Mouse (Mus musculus) forebrain, embryonic 11.5 days (tissue): ENCODE measurements around the gene Gm29797. TPM values are rescaled to one million over a fixed set of nuclear protein-coding genes. Genes with fewer than 3 reads are reported as not detected.

ENCODE experiments used
- ATAC-seq: fragments of 200-750 bp; cut with Nextera tagmentation; replicated peaks from 2 replicates; pipeline ENCODE4 v1.8.0; 2017; ENCODE audit warnings: moderate TSS enrichment; ENCODE audit not compliant: low FRiP score
- DNase-seq: peaks from one replicate; pipeline ENCODE4 v3.0.0-alpha.2; 2017; ENCODE audit warnings: low spot score
- H3K27ac ChIP-seq: fragments of 300-500 bp; sonication (generic); 2 replicates; pipeline ENCODE4 v1.5.1; 2014; ENCODE audit warnings: low read depth, low read length
- H3K27me3 ChIP-seq: fragments of 300-500 bp; sonication (generic); 2 replicates; pipeline ENCODE4 v1.6.1; 2014; ENCODE audit warnings: mild to moderate bottlenecking, low read length, mixed read lengths; ENCODE audit not compliant: control insufficient read depth, insufficient read depth
- H3K36me3 ChIP-seq: fragments of 300-500 bp; sonication (generic); 2 replicates; pipeline ENCODE4 v1.6.1; 2014; ENCODE audit warnings: mild to moderate bottlenecking, low read length, moderate library complexity, mixed read lengths; ENCODE audit not compliant: control insufficient read depth, insufficient read depth
- H3K4me1 ChIP-seq: fragments of 300-500 bp; sonication (generic); replicated peaks from 2 replicates; pipeline ENCODE4 v1.6.1; 2014; ENCODE audit warnings: low read length, mixed read lengths; ENCODE audit not compliant: control insufficient read depth, insufficient read depth
- H3K4me2 ChIP-seq: fragments of 300-500 bp; sonication (generic); 2 replicates; pipeline ENCODE4 v1.6.1; 2014; ENCODE audit warnings: low read depth, mild to moderate bottlenecking, low read length, moderate library complexity, mixed read lengths; ENCODE audit not compliant: severe bottlenecking
- H3K4me3 ChIP-seq: fragments of 300-500 bp; sonication (generic); 2 replicates; pipeline ENCODE4 v1.5.1; 2014; ENCODE audit warnings: low read depth, low read length
- H3K9ac ChIP-seq: fragments of 300-500 bp; sonication (generic); 2 replicates; pipeline ENCODE4 v1.6.1; 2014; ENCODE audit warnings: low read length
- H3K9me3 ChIP-seq: fragments of 300-500 bp; sonication (generic); 2 replicates; pipeline ENCODE4 v1.6.1; 2016; ENCODE audit warnings: low read length, mixed read lengths; ENCODE audit not compliant: control insufficient read depth
- WGBS: fragments of 180-500 bp; shearing (Covaris S2); extraction: QIAGEN DNeasy Blood & Tissue Kit; methylation state at CpG from one replicate; pipeline ENCODE4 v1.1.7; 2014; 5-methylcytosine and 5-hydroxymethylcytosine counted together
- polyA plus RNA-seq: library from polyadenylated mRNA; unstranded; fragments of >200 nt; fragmentation: Nextera tagmentation; extraction: Ambion mirVana; gene quantifications from 2 replicates; pipeline ENCODE4 v1.2.1, GENCODE M21; 2014

The Gm29797 gene
- not detected in 2 replicates for polyA plus RNA-seq

DNA sequence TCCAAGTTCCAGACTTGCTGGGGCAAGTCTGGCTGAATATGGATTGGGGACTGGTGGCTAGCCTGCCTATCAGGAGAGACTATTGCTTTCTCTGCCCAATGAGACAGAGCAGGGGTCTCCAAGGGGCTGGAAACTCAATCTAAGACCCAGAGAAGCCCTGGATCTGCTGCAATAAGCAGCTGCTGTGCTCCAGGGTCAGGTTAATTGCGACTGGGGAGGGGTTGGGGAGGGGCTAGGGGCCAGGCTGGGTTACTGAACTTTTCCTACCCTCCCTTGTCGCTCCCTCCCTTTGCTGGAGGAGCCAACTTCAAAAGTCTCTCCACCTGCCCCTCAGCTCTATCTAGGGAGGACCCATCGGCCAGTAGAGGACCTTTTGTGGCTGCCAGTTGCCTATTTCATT lies at the start of gene Gm29797:
TSS of gene Gm29797 (plus strand) at position 301 of the 400 bp plus-strand sequence.
- DNase-seq = no peak
- Histone ChIP-seq H3K4me1 (no peaks in the 10 kb centered on the region), H3K9ac (no peak within 1 kb of the TSS), H3K9me3 (no peaks in the 10 kb centered on the region), H3K4me2 (no peak within 1 kb of the TSS), H3K27ac (no peak within 1 kb of the TSS), H3K4me3 (no peak within 1 kb of the TSS), H3K27me3 (no peaks in the 10 kb centered on the region), H3K36me3 (peaks cover 3% of the 10 kb centered on the region; the same call in 1 of the 2 replicates)
- no peak for ATAC-seq
- 68% methylated on average over 3 of the region's 3 CpGs for WGBS

DNA sequence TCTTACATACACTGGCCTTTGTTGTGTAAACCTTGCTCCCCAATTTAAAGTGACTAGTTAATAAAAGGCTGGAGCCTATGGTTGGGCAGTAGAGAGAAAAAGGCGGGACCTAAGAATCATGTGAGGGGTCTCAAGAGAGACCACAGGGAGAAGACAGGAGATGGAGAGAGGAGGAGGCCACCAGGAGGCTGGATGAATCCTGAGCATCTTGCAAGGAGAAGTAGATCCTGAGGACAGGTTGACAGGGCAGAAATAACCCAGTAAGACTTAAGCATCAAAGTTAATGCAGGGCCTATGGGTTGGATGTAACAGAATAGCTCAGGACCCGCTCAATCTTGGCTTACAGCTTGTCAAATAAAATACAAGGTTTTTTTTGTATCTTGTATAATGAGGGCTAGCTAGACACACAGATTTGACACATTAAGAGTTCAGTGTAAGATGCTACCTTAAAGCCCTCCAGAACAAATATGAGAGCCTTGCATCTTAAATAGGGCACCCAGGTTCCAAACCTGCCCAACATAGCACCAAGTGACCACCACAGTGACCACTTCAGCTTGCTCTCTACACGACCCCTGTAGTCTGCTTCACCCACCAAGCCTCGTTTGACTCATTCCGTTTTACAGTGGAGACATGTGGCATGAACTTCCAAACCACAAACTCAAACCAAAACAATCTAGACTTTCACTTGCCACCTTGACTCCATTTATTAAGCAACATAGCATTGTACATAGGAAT lies 37.9 kb upstream of the Gm29797 start:
- peaks cover 7% of the 10 kb centered on the region; the same call in 1 of the 2 replicates for H3K36me3 ChIP-seq
- no peak overlapping the region for H3K4me3 ChIP-seq
- H3K4me2 ChIP-seq = no peak overlapping the region
- H3K4me1 ChIP-seq = no peaks in the 10 kb centered on the region
- H3K9ac ChIP-seq = no peak overlapping the region
- H3K27me3 ChIP-seq = no peaks in the 10 kb centered on the region
- no peak overlapping the region for H3K27ac ChIP-seq
- no peak for ATAC-seq
- WGBS = 90% methylated on average over 5 of the region's 5 CpGs
- DNase-seq = no peak
- H3K9me3 ChIP-seq = no peaks in the 10 kb centered on the region

DNA sequence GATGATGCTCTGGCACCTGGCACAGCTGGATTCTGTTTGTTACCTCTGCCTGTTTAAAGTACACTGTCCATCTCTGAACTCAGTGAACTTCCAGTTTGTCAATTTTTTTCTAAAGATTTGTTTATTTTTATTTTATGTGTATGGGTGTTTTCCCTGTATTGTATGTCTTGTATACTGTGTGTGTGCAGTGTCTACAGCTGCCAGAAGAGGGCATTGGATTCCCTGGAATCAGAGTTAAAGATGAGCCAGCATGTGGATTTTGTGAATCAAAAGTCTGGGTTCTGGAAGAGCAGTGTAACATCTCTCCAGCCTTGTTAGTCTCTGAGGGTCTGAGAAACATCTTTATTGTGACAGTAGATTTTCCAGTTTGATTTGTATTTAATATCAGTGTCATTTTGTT lies 33.4 kb upstream of the Gm29797 start:
- peaks cover 7% of the 10 kb centered on the region; the same call in 1 of the 2 replicates for H3K36me3 ChIP-seq

DNA sequence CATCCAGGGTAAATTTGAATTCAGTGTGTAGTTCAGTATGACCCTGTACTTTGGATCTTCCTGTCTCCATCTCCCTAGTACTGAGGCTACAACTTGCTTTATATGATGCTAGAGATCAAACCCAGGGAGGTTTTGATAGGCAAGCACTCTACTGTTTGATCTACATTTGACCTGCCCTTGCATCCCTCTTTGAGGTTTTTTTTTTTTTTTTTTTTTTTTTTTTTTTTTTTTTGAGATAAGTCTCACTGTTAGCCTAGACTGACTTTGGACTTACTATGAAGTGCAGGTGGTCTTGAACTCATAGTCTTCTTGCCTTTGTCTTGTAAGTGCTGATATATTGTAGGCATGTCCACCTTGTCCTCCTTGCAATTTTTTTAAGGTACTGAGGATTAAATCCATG lies 28.4 kb upstream of the Gm29797 start:
- Histone ChIP-seq H3K27ac (no peak overlapping the region), H3K36me3 (peaks cover 3% of the 10 kb centered on the region; the same call in 1 of the 2 replicates), H3K9ac (no peak overlapping the region), H3K9me3 (no peaks in the 10 kb centered on the region), H3K4me3 (no peak overlapping the region), H3K4me1 (no peaks in the 10 kb centered on the region), H3K4me2 (no peak overlapping the region), H3K27me3 (no peaks in the 10 kb centered on the region)
- DNase-seq (no peak), ATAC-seq (no peak)

More for the DNA sequence above, 33.4 kb upstream of the Gm29797 start:
- Histone ChIP-seq H3K4me1 (no peaks in the 10 kb centered on the region), H3K27me3 (no peaks in the 10 kb centered on the region), H3K4me3 (no peak overlapping the region), H3K9me3 (no peaks in the 10 kb centered on the region), H3K27ac (no peak overlapping the region), H3K9ac (no peak overlapping the region), H3K4me2 (no peak overlapping the region)
- ATAC-seq = no peak
- no peak for DNase-seq

DNA sequence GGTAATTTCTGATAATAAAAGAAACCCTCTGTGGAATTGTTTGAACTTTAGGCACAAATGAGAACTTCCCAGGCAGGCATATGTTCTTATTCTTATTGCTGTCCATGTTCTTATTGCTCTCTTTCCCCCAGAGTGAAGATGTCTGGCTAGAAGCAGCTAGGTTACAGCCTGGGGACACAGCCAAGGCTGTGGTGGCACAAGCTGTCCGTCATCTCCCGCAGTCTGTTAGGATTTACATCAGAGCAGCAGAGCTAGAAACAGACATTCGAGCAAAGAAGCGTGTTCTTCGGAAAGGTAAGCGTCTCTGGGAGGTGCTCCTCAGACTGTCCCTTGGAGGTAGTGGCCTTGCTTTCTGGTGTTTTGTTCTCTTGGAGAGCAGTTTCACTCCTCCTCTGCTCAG lies 24.2 kb upstream of the Gm29797 start:
- no peaks in the 10 kb centered on the region for H3K27me3 ChIP-seq
- no peak overlapping the region for H3K9ac ChIP-seq
- peaks cover 8% of the 10 kb centered on the region; the same call in 1 of the 2 replicates for H3K36me3 ChIP-seq
- H3K4me2 ChIP-seq = no peak overlapping the region
- no peak overlapping the region for H3K4me3 ChIP-seq
- 94% methylated on average over 6 of the region's 6 CpGs for WGBS
- H3K27ac ChIP-seq = no peak overlapping the region
- ATAC-seq = no peak
- no peaks in the 10 kb centered on the region for H3K4me1 ChIP-seq
- no peak for DNase-seq
- H3K9me3 ChIP-seq = no peaks in the 10 kb centered on the region

DNA sequence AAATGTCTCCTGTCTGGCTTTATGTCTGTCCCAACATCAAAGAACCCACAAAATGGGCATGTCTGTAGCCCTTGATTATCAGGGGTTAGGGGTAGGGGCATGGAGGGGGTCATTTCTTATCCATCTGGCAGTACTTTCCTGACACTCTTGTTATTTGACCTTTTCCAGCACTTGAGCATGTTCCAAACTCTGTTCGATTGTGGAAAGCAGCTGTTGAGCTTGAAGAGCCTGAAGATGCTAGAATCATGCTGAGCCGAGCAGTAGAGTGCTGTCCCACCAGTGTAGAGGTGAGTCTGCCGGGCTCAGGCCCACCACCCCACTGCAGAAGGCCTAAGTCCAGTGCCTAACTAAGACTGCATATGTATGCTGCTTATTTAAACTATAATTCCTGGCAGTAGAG lies 21.0 kb upstream of the Gm29797 start:
- H3K27ac ChIP-seq = no peak overlapping the region
- H3K4me1 ChIP-seq = no peaks in the 10 kb centered on the region
- H3K27me3 ChIP-seq = no peaks in the 10 kb centered on the region
- no peak for DNase-seq
- WGBS = 93% methylated on average over 3 of the region's 3 CpGs
- no peak for ATAC-seq
- H3K36me3 ChIP-seq = peaks cover 14% of the 10 kb centered on the region; the same call in 1 of the 2 replicates
- H3K4me3 ChIP-seq = no peak overlapping the region
- H3K9ac ChIP-seq = no peak overlapping the region
- no peaks in the 10 kb centered on the region for H3K9me3 ChIP-seq
- no peak overlapping the region for H3K4me2 ChIP-seq

DNA sequence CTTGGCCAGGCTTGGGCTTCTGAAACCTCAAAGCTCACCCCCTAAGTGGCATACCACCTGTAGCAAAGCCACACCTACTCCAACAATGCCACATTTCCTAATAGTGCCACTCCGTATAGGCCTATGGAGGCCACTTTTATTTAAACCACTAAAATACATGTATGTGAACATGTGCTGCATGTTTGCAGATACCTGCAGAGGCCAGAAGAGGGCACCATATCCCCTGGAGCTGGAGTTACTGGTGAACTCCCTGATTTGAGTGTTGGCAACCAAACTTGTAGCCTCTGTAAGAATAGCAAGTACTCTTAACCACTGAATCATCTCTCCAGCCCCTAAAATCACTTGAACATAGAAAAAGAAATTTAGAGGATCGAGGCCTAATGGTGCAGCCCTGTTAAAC lies 12.5 kb upstream of the Gm29797 start:
- peak; percentile 64 for DNase-seq
- no peak overlapping the region for H3K4me3 ChIP-seq
- no peaks in the 10 kb centered on the region for H3K4me1 ChIP-seq
- H3K36me3 ChIP-seq = peaks cover 21% of the 10 kb centered on the region; the same call in 1 of the 2 replicates
- H3K9ac ChIP-seq = no peak overlapping the region
- ATAC-seq = no peak
- no peaks in the 10 kb centered on the region for H3K27me3 ChIP-seq
- H3K4me2 ChIP-seq = no peak overlapping the region
- no peaks in the 10 kb centered on the region for H3K9me3 ChIP-seq
- no peak overlapping the region for H3K27ac ChIP-seq
- 89% methylated on average over 2 of the region's 2 CpGs for WGBS

DNA sequence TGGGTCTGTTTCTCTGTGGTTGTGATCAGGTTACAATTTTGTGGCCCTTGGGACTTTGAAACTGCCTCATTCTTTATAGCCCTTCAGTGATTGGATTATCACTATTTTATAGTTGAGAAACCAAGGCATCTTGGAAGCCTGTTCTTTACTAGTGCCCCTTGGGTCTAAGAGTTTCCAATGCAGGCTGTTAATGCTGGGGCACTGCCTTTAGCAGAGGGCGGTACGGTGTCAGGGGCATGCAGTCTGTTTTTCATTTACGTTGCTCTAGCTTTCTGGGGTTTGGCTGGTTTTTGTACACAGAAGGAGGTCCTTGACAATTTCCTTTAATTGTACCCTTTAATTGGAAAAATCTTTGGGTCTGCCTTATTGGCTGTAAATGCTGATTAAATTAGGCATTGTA lies 11.2 kb upstream of the Gm29797 start:
- Histone ChIP-seq H3K27me3 (no peaks in the 10 kb centered on the region), H3K9me3 (no peaks in the 10 kb centered on the region), H3K27ac (no peak overlapping the region), H3K4me3 (no peak overlapping the region), H3K36me3 (peaks cover 24% of the 10 kb centered on the region; the same call in 1 of the 2 replicates), H3K4me1 (no peaks in the 10 kb centered on the region), H3K4me2 (no peak overlapping the region), H3K9ac (no peak overlapping the region)
- ATAC-seq = no peak
- 77% methylated on average over 3 of the region's 3 CpGs for WGBS
- DNase-seq = no peak
